In genomic region chr4:149512072-149512471, GRCm38 (mm10) we compare ENCODE assay signal across 32 mouse cellular contexts. TPM values are rescaled to one million over a fixed set of nuclear protein-coding genes. Genes with fewer than 3 reads are reported as not detected.
DNase-seq lines count a peak whose midpoint lies in the region; ATAC-seq and TF ChIP-seq lines count a peak whose summit lies in the region.
"Had no signal": no experiment of that assay in that cellular context is flagged by ENCODE, and none has a peak within 500 bp of the region (broad histone marks: within the 10 kb centered on the region; RNA-seq: fewer than 3 reads in every experiment).

No protein-coding gene starts in this region.

- H3K4me3 ChIP-seq in hindbrain, embryonic 12.5 days, result no peak overlapping the region
- no peak overlapping the region for H3K4me3 ChIP-seq in hindbrain, embryonic 11.5 days (ENCODE audit: low read depth, low read length)
- no peak overlapping the region for H3K4me3 ChIP-seq in midbrain, embryonic 13.5 days (replicated peaks)
- no peak overlapping the region for H3K4me3 ChIP-seq in midbrain, embryonic 11.5 days (ENCODE audit: low read depth, low read length)
- H3K4me3 ChIP-seq in forebrain, embryonic 14.5 days (ENCODE audit: low read depth, low read length), result no peak overlapping the region
- no peak overlapping the region for H3K4me3 ChIP-seq in midbrain, postnatal 0 days (ENCODE audit: low read depth, low read length)
- H3K4me3 ChIP-seq: embryonic facial prominence, embryonic 12.5 days had no signal

- no peak for DNase-seq in hindbrain, embryonic 11.5 days (ENCODE audit: low spot score)
- no peak for DNase-seq in midbrain, embryonic 11.5 days (ENCODE audit: low spot score, missing footprints)
- peak; percentile 34 for DNase-seq in forebrain, embryonic 14.5 days (ENCODE audit: low spot score)
- no peak for DNase-seq in midbrain, postnatal 0 days (ENCODE audit: low spot score)
- DNase-seq in retina, embryonic 14.5 days (ENCODE audit: low spot score), result no peak
- DNase-seq: adrenal gland, postnatal 10 days; cerebellum, adult 11 months; cerebellum, adult 9-10 months; cerebellum, postnatal 36 days; embryo, embryonic 11 days; gastrocnemius, postnatal 14 days; heart, postnatal 14 days; kidney, postnatal 14 days; layer of hippocampus, adult 9-11 months; liver; right cerebral cortex, adult 18-20 months; thymus, adult 2 months; thymus, postnatal 36 days had no signal

- H3K27ac ChIP-seq in hindbrain, embryonic 12.5 days, result peak overlapping the region; percentile 64; the same call in 1 of the 2 replicates
- no peak overlapping the region for H3K27ac ChIP-seq in hindbrain, embryonic 11.5 days (ENCODE audit: low read depth, low read length)
- 0 out of 2 replicates have a peak overlapping the region, but pooled peaks have one; percentile 41 for H3K27ac ChIP-seq in midbrain, embryonic 13.5 days
- H3K27ac ChIP-seq in midbrain, embryonic 11.5 days (ENCODE audit: low read depth, low read length), result no peak overlapping the region
- H3K27ac ChIP-seq in forebrain, embryonic 14.5 days (ENCODE audit: low read depth, low read length), result no peak overlapping the region; the same call in 1 of the 2 replicates
- 0 out of 2 replicates have a peak overlapping the region, but pooled peaks have one; percentile 21 for H3K27ac ChIP-seq in midbrain, postnatal 0 days (ENCODE audit: low read depth, low read length)
- H3K27ac ChIP-seq: embryonic facial prominence, embryonic 12.5 days; hindbrain, embryonic 14.5 days; liver, embryonic 14.5 days had no signal

- no peaks in the 10 kb centered on the region for H3K36me3 ChIP-seq in hindbrain, embryonic 12.5 days
- H3K36me3 ChIP-seq in hindbrain, embryonic 11.5 days (ENCODE audit: control insufficient read depth, insufficient read depth, low read length), result no peaks in the 10 kb centered on the region
- no peaks in the 10 kb centered on the region for H3K36me3 ChIP-seq in midbrain, embryonic 13.5 days
- H3K36me3 ChIP-seq in midbrain, embryonic 11.5 days (ENCODE audit: control insufficient read depth, insufficient read depth, low read length), result no peaks in the 10 kb centered on the region
- no peaks in the 10 kb centered on the region for H3K36me3 ChIP-seq in forebrain, embryonic 14.5 days (ENCODE audit: control insufficient read depth, insufficient read depth, low read length)
- H3K36me3 ChIP-seq in midbrain, postnatal 0 days (ENCODE audit: insufficient read depth, low read length), result no peaks in the 10 kb centered on the region
- H3K36me3 ChIP-seq: embryonic facial prominence, embryonic 12.5 days had no signal

- 88% methylated on average over 7 of the region's 7 CpGs for WGBS in hindbrain, embryonic 12.5 days
- WGBS in hindbrain, embryonic 11.5 days, result 91% methylated on average over 7 of the region's 7 CpGs
- WGBS in midbrain, embryonic 13.5 days, result 82% methylated on average over 7 of the region's 7 CpGs
- 90% methylated on average over 7 of the region's 7 CpGs for WGBS in midbrain, embryonic 11.5 days
- WGBS in forebrain, embryonic 14.5 days, result 82% methylated on average over 7 of the region's 7 CpGs
- 66% methylated on average over 7 of the region's 7 CpGs for WGBS in midbrain, postnatal 0 days

- TF ChIP-seq CTCF in midbrain, postnatal 0 days (IDR thresholded peaks at IDR 0.05), result no peak

- H3K9me3 ChIP-seq in hindbrain, embryonic 12.5 days (replicated peaks), result no peaks in the 10 kb centered on the region
- H3K9me3 ChIP-seq in hindbrain, embryonic 11.5 days (ENCODE audit: control insufficient read depth, low read length), result no peaks in the 10 kb centered on the region
- no peaks in the 10 kb centered on the region for H3K9me3 ChIP-seq in midbrain, embryonic 13.5 days
- no peaks in the 10 kb centered on the region for H3K9me3 ChIP-seq in midbrain, embryonic 11.5 days (ENCODE audit: control insufficient read depth, low read length)
- no peaks in the 10 kb centered on the region for H3K9me3 ChIP-seq in forebrain, embryonic 14.5 days (replicated peaks; ENCODE audit: control insufficient read depth, low read length)
- H3K9me3 ChIP-seq in midbrain, postnatal 0 days (ENCODE audit: low read length), result no peaks in the 10 kb centered on the region
- H3K9me3 ChIP-seq: embryonic facial prominence, embryonic 12.5 days had no signal

- no peak overlapping the region for H3K4me2 ChIP-seq in hindbrain, embryonic 12.5 days (replicated peaks)
- no peak overlapping the region for H3K4me2 ChIP-seq in hindbrain, embryonic 11.5 days (replicated peaks; ENCODE audit: low read depth, low read length)
- H3K4me2 ChIP-seq in midbrain, embryonic 13.5 days (replicated peaks), result no peak overlapping the region
- no peak overlapping the region for H3K4me2 ChIP-seq in midbrain, embryonic 11.5 days
- no peak overlapping the region for H3K4me2 ChIP-seq in forebrain, embryonic 14.5 days (ENCODE audit: low read length)
- no peak overlapping the region for H3K4me2 ChIP-seq in midbrain, postnatal 0 days (ENCODE audit: low read depth, low read length, poor library complexity, severe bottlenecking)
- H3K4me2 ChIP-seq: embryonic facial prominence, embryonic 12.5 days; hindbrain, embryonic 14.5 days had no signal

- H3K27me3 ChIP-seq in hindbrain, embryonic 12.5 days, result no peaks in the 10 kb centered on the region
- no peaks in the 10 kb centered on the region for H3K27me3 ChIP-seq in hindbrain, embryonic 11.5 days (ENCODE audit: control insufficient read depth, insufficient read depth, low read length)
- no peaks in the 10 kb centered on the region for H3K27me3 ChIP-seq in midbrain, embryonic 13.5 days
- no peaks in the 10 kb centered on the region for H3K27me3 ChIP-seq in midbrain, embryonic 11.5 days (ENCODE audit: control insufficient read depth, insufficient read depth, low read length)
- H3K27me3 ChIP-seq in forebrain, embryonic 14.5 days (replicated peaks; ENCODE audit: control insufficient read depth, insufficient read depth, low read length), result no peaks in the 10 kb centered on the region
- H3K27me3 ChIP-seq in midbrain, postnatal 0 days (ENCODE audit: insufficient read depth, low read length), result no peaks in the 10 kb centered on the region
- H3K27me3 ChIP-seq: embryonic facial prominence, embryonic 12.5 days; Patski had no signal

- H3K4me1 ChIP-seq in hindbrain, embryonic 12.5 days, result no peaks in the 10 kb centered on the region
- no peaks in the 10 kb centered on the region for H3K4me1 ChIP-seq in hindbrain, embryonic 11.5 days (replicated peaks; ENCODE audit: control insufficient read depth, insufficient read depth, low read length)
- peaks cover 6% of the 10 kb centered on the region; the same call in 1 of the 2 replicates for H3K4me1 ChIP-seq in midbrain, embryonic 13.5 days (replicated peaks)
- H3K4me1 ChIP-seq in midbrain, embryonic 11.5 days (ENCODE audit: control insufficient read depth, insufficient read depth, low read length), result no peaks in the 10 kb centered on the region
- H3K4me1 ChIP-seq in forebrain, embryonic 14.5 days (ENCODE audit: control insufficient read depth, insufficient read depth, low read length), result no peaks in the 10 kb centered on the region
- no peaks in the 10 kb centered on the region for H3K4me1 ChIP-seq in midbrain, postnatal 0 days (ENCODE audit: insufficient read depth, low read length)
- H3K4me1 ChIP-seq: embryonic facial prominence, embryonic 12.5 days had no signal

- no peak for ATAC-seq in hindbrain, embryonic 12.5 days (ENCODE audit: low FRiP score)
- no peak for ATAC-seq in hindbrain, embryonic 11.5 days (ENCODE audit: low FRiP score)
- no peak for ATAC-seq in midbrain, embryonic 13.5 days
- ATAC-seq in midbrain, embryonic 11.5 days (ENCODE audit: low FRiP score), result no peak
- no peak for ATAC-seq in forebrain, embryonic 14.5 days
- ATAC-seq in midbrain, postnatal 0 days (ENCODE audit: low FRiP score), result no peak
- ATAC-seq: intestine, postnatal 0 days; Patski had no signal

- H3K9ac ChIP-seq in hindbrain, embryonic 12.5 days, result no peak overlapping the region
- no peak overlapping the region for H3K9ac ChIP-seq in hindbrain, embryonic 11.5 days (ENCODE audit: low read depth, low read length)
- no peak overlapping the region for H3K9ac ChIP-seq in midbrain, embryonic 13.5 days (replicated peaks)
- H3K9ac ChIP-seq in midbrain, embryonic 11.5 days (ENCODE audit: low read length), result no peak overlapping the region
- no peak overlapping the region for H3K9ac ChIP-seq in forebrain, embryonic 14.5 days (ENCODE audit: low read length)
- H3K9ac ChIP-seq in midbrain, postnatal 0 days (replicated peaks; ENCODE audit: low read length, poor library complexity, severe bottlenecking), result no peak overlapping the region
- H3K9ac ChIP-seq: embryonic facial prominence, embryonic 12.5 days; hindbrain, embryonic 14.5 days; liver, embryonic 14.5 days had no signal

RNA-seq across cellular contexts. Expression of gene Ctnnbip1, which starts 6.0 kb away (rescaled TPM):
- polyA plus RNA-seq in hindbrain, embryonic 12.5 days (2016; fragmentation: Nextera tagmentation; extraction: Ambion mirVana), result 79.0 and 87.1 TPM in 2 replicates
- 63.4 and 65.2 TPM in 2 replicates for polyA plus RNA-seq in hindbrain, embryonic 11.5 days (2014; fragmentation: Nextera tagmentation; extraction: Ambion mirVana)
- 74.6 and 79.6 TPM in 2 replicates for polyA plus RNA-seq in midbrain, embryonic 13.5 days (2015; fragmentation: Nextera tagmentation; extraction: Ambion mirVana)
- 55.9 and 59.4 TPM in 2 replicates for polyA plus RNA-seq in midbrain, embryonic 11.5 days (2014; fragmentation: Nextera tagmentation; extraction: Ambion mirVana)
- polyA plus RNA-seq in forebrain, embryonic 14.5 days (2014; fragmentation: Nextera tagmentation; extraction: Ambion mirVana), result 95.2 and 99.1 TPM in 2 replicates
- 105 and 109 TPM in 2 replicates for total RNA-seq in midbrain, postnatal 0 days (2014; rRNA removed)
- polyA plus RNA-seq in midbrain, postnatal 0 days (2015; fragmentation: Nextera tagmentation; extraction: Ambion mirVana), result 116 and 117 TPM in 2 replicates

RNA-seq across cellular contexts. Expression of gene Lzic, which starts 27.0 kb away (rescaled TPM):
- 46.7 and 46.8 TPM in 2 replicates for polyA plus RNA-seq in hindbrain, embryonic 12.5 days (2016; fragmentation: Nextera tagmentation; extraction: Ambion mirVana)
- 48.4 and 54.8 TPM in 2 replicates for polyA plus RNA-seq in hindbrain, embryonic 11.5 days (2014; fragmentation: Nextera tagmentation; extraction: Ambion mirVana)
- polyA plus RNA-seq in midbrain, embryonic 13.5 days (2015; fragmentation: Nextera tagmentation; extraction: Ambion mirVana), result 45.5 and 50.8 TPM in 2 replicates
- polyA plus RNA-seq in midbrain, embryonic 11.5 days (2014; fragmentation: Nextera tagmentation; extraction: Ambion mirVana), result 48.2 and 50.1 TPM in 2 replicates
- 62.6 and 63.0 TPM in 2 replicates for polyA plus RNA-seq in forebrain, embryonic 14.5 days (2014; fragmentation: Nextera tagmentation; extraction: Ambion mirVana)
- total RNA-seq in midbrain, postnatal 0 days (2014; rRNA removed), result 44.3 and 54.7 TPM in 2 replicates
- polyA plus RNA-seq in midbrain, postnatal 0 days (2015; fragmentation: Nextera tagmentation; extraction: Ambion mirVana), result 34.4 and 39.3 TPM in 2 replicates

RNA-seq across cellular contexts. Expression of gene Nmnat1, which starts 27.1 kb away (rescaled TPM):
- 12.1 and 13.8 TPM in 2 replicates for polyA plus RNA-seq in hindbrain, embryonic 12.5 days (2016; fragmentation: Nextera tagmentation; extraction: Ambion mirVana)
- 15.5 and 16.9 TPM in 2 replicates for polyA plus RNA-seq in hindbrain, embryonic 11.5 days (2014; fragmentation: Nextera tagmentation; extraction: Ambion mirVana)
- 9.8 and 12.5 TPM in 2 replicates for polyA plus RNA-seq in midbrain, embryonic 13.5 days (2015; fragmentation: Nextera tagmentation; extraction: Ambion mirVana)
- 15.1 and 15.5 TPM in 2 replicates for polyA plus RNA-seq in midbrain, embryonic 11.5 days (2014; fragmentation: Nextera tagmentation; extraction: Ambion mirVana)
- 9.4 and 11.8 TPM in 2 replicates for polyA plus RNA-seq in forebrain, embryonic 14.5 days (2014; fragmentation: Nextera tagmentation; extraction: Ambion mirVana)
- total RNA-seq in midbrain, postnatal 0 days (2014; rRNA removed), result 2.9 and 6.3 TPM in 2 replicates
- polyA plus RNA-seq in midbrain, postnatal 0 days (2015; fragmentation: Nextera tagmentation; extraction: Ambion mirVana), result 4.1 and 4.3 TPM in 2 replicates

RNA-seq across cellular contexts. Expression of gene Tmem274, which starts 34.9 kb away (rescaled TPM):
- 0.37 and 0.40 TPM in 2 replicates for polyA plus RNA-seq in hindbrain, embryonic 12.5 days (2016; fragmentation: Nextera tagmentation; extraction: Ambion mirVana)
- not detected in 2 replicates for polyA plus RNA-seq in hindbrain, embryonic 11.5 days (2014; fragmentation: Nextera tagmentation; extraction: Ambion mirVana)
- polyA plus RNA-seq in midbrain, embryonic 13.5 days (2015; fragmentation: Nextera tagmentation; extraction: Ambion mirVana), result 0.65 TPM in 1 of 2 replicates, not detected in the other
- not detected in 2 replicates for polyA plus RNA-seq in midbrain, embryonic 11.5 days (2014; fragmentation: Nextera tagmentation; extraction: Ambion mirVana)
- not detected in 2 replicates for polyA plus RNA-seq in forebrain, embryonic 14.5 days (2014; fragmentation: Nextera tagmentation; extraction: Ambion mirVana)
- total RNA-seq in midbrain, postnatal 0 days (2014; rRNA removed), result not detected in 2 replicates
- polyA plus RNA-seq in midbrain, postnatal 0 days (2015; fragmentation: Nextera tagmentation; extraction: Ambion mirVana), result not detected in 2 replicates
- total RNA-seq: adrenal gland, postnatal 10 days; gastrocnemius, postnatal 14 days; granulocyte monocyte progenitor cell, adult 5-6 weeks; heart, postnatal 14 days; left cerebral cortex, postnatal 14 days; MEL; neutrophil, adult 5-6 weeks had no signal
- polyA plus RNA-seq: heart, embryonic 14.5 days; hindbrain, embryonic 14.5 days; intestine, postnatal 0 days; limb, embryonic 11.5 days; liver, embryonic 14.5 days; neural tube, embryonic 11.5 days; Patski; thymus, adult 2 months had no signal

RNA-seq across cellular contexts. Expression of gene Rbp7, which starts 57.3 kb away (rescaled TPM):
- not detected in 2 replicates for polyA plus RNA-seq in hindbrain, embryonic 12.5 days (2016; fragmentation: Nextera tagmentation; extraction: Ambion mirVana)
- polyA plus RNA-seq in hindbrain, embryonic 11.5 days (2014; fragmentation: Nextera tagmentation; extraction: Ambion mirVana), result not detected in 2 replicates
- not detected in 2 replicates for polyA plus RNA-seq in midbrain, embryonic 13.5 days (2015; fragmentation: Nextera tagmentation; extraction: Ambion mirVana)
- not detected in 2 replicates for polyA plus RNA-seq in midbrain, embryonic 11.5 days (2014; fragmentation: Nextera tagmentation; extraction: Ambion mirVana)
- polyA plus RNA-seq in forebrain, embryonic 14.5 days (2014; fragmentation: Nextera tagmentation; extraction: Ambion mirVana), result not detected in 2 replicates
- not detected in 2 replicates for total RNA-seq in midbrain, postnatal 0 days (2014; rRNA removed)
- polyA plus RNA-seq in midbrain, postnatal 0 days (2015; fragmentation: Nextera tagmentation; extraction: Ambion mirVana), result 0.44 and 0.49 TPM in 2 replicates
- total RNA-seq: granulocyte monocyte progenitor cell, adult 5-6 weeks; left cerebral cortex, postnatal 14 days; MEL; neutrophil, adult 5-6 weeks had no signal
- polyA plus RNA-seq: hindbrain, embryonic 14.5 days; limb, embryonic 11.5 days; liver, embryonic 14.5 days; neural tube, embryonic 11.5 days; Patski had no signal

Comparison
In these comparisons a context has a peak if more than half of its experiments do, and no peak if none do; other contexts are left out.
1. H3K27ac ChIP-seq: peak in hindbrain, embryonic 12.5 days (single experiment), midbrain, embryonic 13.5 days (single experiment) and midbrain, postnatal 0 days (single experiment); none in hindbrain, embryonic 11.5 days (single experiment), midbrain, embryonic 11.5 days (single experiment) and forebrain, embryonic 14.5 days (single experiment).